ENCODE assay signal across 8 mouse cellular contexts in the genomic region with DNA sequence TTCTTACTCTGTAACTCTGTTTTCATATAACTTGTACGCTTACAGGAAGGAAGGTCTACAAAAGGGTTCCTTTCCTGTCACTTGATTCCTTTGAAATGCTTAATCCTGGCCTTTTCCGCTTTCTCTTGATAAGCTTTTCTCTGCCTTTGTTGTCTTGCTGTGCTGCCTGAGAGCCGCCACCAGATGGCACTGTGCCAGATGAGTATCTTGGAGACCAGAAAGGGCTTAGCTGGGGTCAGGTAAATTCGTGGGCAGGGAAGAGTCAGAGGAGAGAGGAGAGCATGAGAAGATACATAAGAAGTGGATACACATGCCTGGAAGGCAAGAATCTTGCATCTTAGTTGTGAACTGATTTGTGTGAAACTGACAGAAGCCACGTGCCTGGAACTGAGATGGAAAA. TPM values are rescaled to one million over a fixed set of nuclear protein-coding genes. Genes with fewer than 3 reads are reported as not detected.
DNase-seq lines count a peak whose midpoint lies in the region; ATAC-seq lines count a peak whose summit lies in the region.

No protein-coding gene starts in this region.

- H3K27ac ChIP-seq in midbrain, embryonic 11.5 days (ENCODE audit: low read depth, low read length) = no peak overlapping the region

- H3K4me1 ChIP-seq in midbrain, embryonic 11.5 days (ENCODE audit: control insufficient read depth, insufficient read depth, low read length) = 0 out of 2 replicates have a peak, but pooled peaks cover 3% of the 10 kb centered on the region

- no peak for ATAC-seq in CD4-positive, CD25-positive, alpha-beta regulatory T cell, adult 4 months
- peak; percentile 50; the same call in 1 of the 2 replicates for ATAC-seq in midbrain, embryonic 11.5 days (ENCODE audit: low FRiP score)

- peak; percentile 68 for DNase-seq in CD4-positive, CD25-positive, alpha-beta regulatory T cell, adult 2 months (ENCODE audit: low read depth, low spot score)
- DNase-seq in MEL-GATA-1-ER (ENCODE audit: extremely low read depth, low read depth) = peak; percentile 0
- DNase-seq in cerebellum, postnatal 10 days = peak; percentile 91 to 93
- peak; percentile 4 for DNase-seq in gonadal fat pad, adult 2 months (ENCODE audit: low read depth)
- peak; percentile 35 for DNase-seq in layer of hippocampus, adult 9-11 months
- DNase-seq in midbrain, embryonic 11.5 days (ENCODE audit: low spot score, missing footprints) = peak; percentile 98
- DNase-seq in splenic B cell, adult 2 months (ENCODE audit: low read depth, low spot score) = peak; percentile 32

- no peaks in the 10 kb centered on the region for H3K27me3 ChIP-seq in midbrain, embryonic 11.5 days (ENCODE audit: control insufficient read depth, insufficient read depth, low read length)
- H3K27me3 ChIP-seq in splenic B cell, adult 2 months (ENCODE audit: control insufficient read depth, insufficient read depth, low read length, poor library complexity, severe bottlenecking) = no peaks in the 10 kb centered on the region

- no peaks in the 10 kb centered on the region for H3K9me3 ChIP-seq in midbrain, embryonic 11.5 days (ENCODE audit: control insufficient read depth, low read length)

- H3K36me3 ChIP-seq in midbrain, embryonic 11.5 days (ENCODE audit: control insufficient read depth, insufficient read depth, low read length) = no peaks in the 10 kb centered on the region
- no peaks in the 10 kb centered on the region for H3K36me3 ChIP-seq in splenic B cell, adult 2 months (ENCODE audit: control insufficient read depth, insufficient read depth, low read length, poor library complexity, severe bottlenecking)

- WGBS in midbrain, embryonic 11.5 days = 9% methylated on average over 5 of the region's 5 CpGs

- H3K9ac ChIP-seq in midbrain, embryonic 11.5 days (ENCODE audit: low read length) = no peak overlapping the region; the same call in 1 of the 2 replicates

- no peak overlapping the region for H3K4me2 ChIP-seq in midbrain, embryonic 11.5 days

- no peak overlapping the region for H3K4me3 ChIP-seq in midbrain, embryonic 11.5 days (ENCODE audit: low read depth, low read length)

RNA-seq across cellular contexts. Expression of gene St8sia2, which starts 11.5 kb away (rescaled TPM):
- not detected for polyA plus RNA-seq in CD4-positive, CD25-positive, alpha-beta regulatory T cell, adult 4 months (2017; shearing (Covaris generic))
- polyA plus RNA-seq in gonadal fat pad, adult 2 months (2012; rRNA removed) = 0.39 and 0.76 TPM in 2 replicates
- polyA plus RNA-seq in midbrain, embryonic 11.5 days (2014; fragmentation: Nextera tagmentation; extraction: Ambion mirVana) = 40.2 and 42.7 TPM in 2 replicates

Comparison
In these comparisons a context has a peak if more than half of its experiments do, and no peak if none do; other contexts are left out.
1. DNase-seq: peak in every context shown above with its lines; median percentile 98 in midbrain, embryonic 11.5 days; 92 in cerebellum, postnatal 10 days; 68 in CD4-positive, CD25-positive, alpha-beta regulatory T cell, adult 2 months; 35 in layer of hippocampus, adult 9-11 months; 32 in splenic B cell, adult 2 months; 4 in gonadal fat pad, adult 2 months; 0 in MEL-GATA-1-ER.
2. RNA of gene St8sia2, which starts 11.5 kb away (polyA plus RNA-seq): 40.2 to 42.7 TPM in midbrain, embryonic 11.5 days; 0.39 to 0.76 TPM in gonadal fat pad, adult 2 months and not detected in CD4-positive, CD25-positive, alpha-beta regulatory T cell, adult 4 months; every median in the first group is over 10 times any median in the second.